In genomic region chr4:149045885-149046284, GRCm38 (mm10) we compare ENCODE assay signal across 17 mouse cellular contexts. TPM values are rescaled to one million over a fixed set of nuclear protein-coding genes. Genes with fewer than 3 reads are reported as not detected.
DNase-seq lines count a peak whose midpoint lies in the region; ATAC-seq and TF ChIP-seq lines count a peak whose summit lies in the region.
"Had no signal": no experiment of that assay in that cellular context is flagged by ENCODE, and none has a peak within 500 bp of the region (broad histone marks: within the 10 kb centered on the region; RNA-seq: fewer than 3 reads in every experiment).

No protein-coding gene starts in this region.

- peaks cover 7% of the 10 kb centered on the region; the same call in 1 of the 2 replicates for H3K36me3 ChIP-seq in heart, postnatal 0 days (replicated peaks; ENCODE audit: control insufficient read depth, insufficient read depth, low read length)
- H3K36me3 ChIP-seq in E14TG2a.4 (ENCODE audit: insufficient read depth, low read length) (peaks cover 15% of the 10 kb centered on the region), MEL (ENCODE audit: control insufficient read depth in 1 of 2, insufficient read depth in 2 of 2, low read length in 2 of 2) (peaks cover 0 to 11% of the 10 kb centered on the region in 2 experiments; a peak in 3 of 4 replicates)
- H3K36me3 ChIP-seq in liver, embryonic 14.5 days (replicated peaks; ENCODE audit: control insufficient read depth, insufficient read depth, low read depth) = no peaks in the 10 kb centered on the region
- H3K36me3 ChIP-seq: embryonic facial prominence, embryonic 15.5 days had no signal

- peak overlapping the region; percentile 51 for H3K27ac ChIP-seq in heart, postnatal 0 days (ENCODE audit: low read depth)
- H3K27ac ChIP-seq in MEL (ENCODE audit: control insufficient read depth, low read depth, low read length) = no peak overlapping the region
- H3K27ac ChIP-seq in liver, embryonic 14.5 days = no peak overlapping the region
- H3K27ac ChIP-seq: embryonic facial prominence, embryonic 15.5 days; macrophage had no signal

- no peak for TF ChIP-seq CTCF in heart, postnatal 0 days (IDR thresholded peaks at IDR 0.05; ENCODE audit: low read depth)
- TF ChIP-seq CTCF in E14TG2a.4 (conservative IDR thresholded peaks at IDR 0.05; ENCODE audit: low read length) = no peak
- no peak for TF ChIP-seq CTCF in MEL (IDR thresholded peaks at IDR 0.05 in 2 of 3, conservative IDR thresholded peaks at IDR 0.05 in 1 of 3; ENCODE audit: control insufficient read depth in 1 of 3, insufficient read depth in 1 of 3, low read depth in 2 of 3, low read length in 3 of 3, poor library complexity in 1 of 3, severe bottlenecking in 1 of 3)
- no peak for TF ChIP-seq CTCF in liver, embryonic 14.5 days (IDR thresholded peaks at IDR 0.05; ENCODE audit: low read depth)

- no peak for DNase-seq in heart, postnatal 0 days (ENCODE audit: low spot score)
- DNase-seq in heart, postnatal 25 days (ENCODE audit: low spot score) = no peak
- peak; percentile 63 for DNase-seq in MEL (ENCODE audit: low read depth, low spot score)
- DNase-seq in liver, embryonic 14.5 days (ENCODE audit: low read depth in 3 of 3, low spot score in 3 of 3) = peak in 2 of 3 experiments; percentile 22 to 29
- no peak for DNase-seq in left cerebral cortex, postnatal 25 days (ENCODE audit: low spot score in 2 of 2)
- no peak for DNase-seq in cerebellum, adult 9-10 months
- no peak for DNase-seq in yolk sac, embryonic 10.5 days (ENCODE audit: low spot score)
- DNase-seq: cerebellum, postnatal 14 days; gastrocnemius, postnatal 10 days; kidney, postnatal 10 days; layer of hippocampus, postnatal 36 days; thymus, adult 2 months had no signal

- H3K27me3 ChIP-seq in heart, postnatal 0 days (ENCODE audit: control insufficient read depth, insufficient read depth, low read length) = no peaks in the 10 kb centered on the region
- H3K27me3 ChIP-seq in E14TG2a.4 (ENCODE audit: insufficient read depth, low read length) (no peaks in the 10 kb centered on the region), MEL (ENCODE audit: control insufficient read depth in 1 of 2, insufficient read depth in 2 of 2, low read length in 2 of 2) (no peaks in the 10 kb centered on the region)
- no peaks in the 10 kb centered on the region for H3K27me3 ChIP-seq in liver, embryonic 14.5 days (ENCODE audit: control insufficient read depth, insufficient read depth, low read length)
- H3K27me3 ChIP-seq: embryonic facial prominence, embryonic 15.5 days had no signal

- H3K4me1 ChIP-seq in heart, postnatal 0 days (ENCODE audit: control insufficient read depth, insufficient read depth) = peaks cover 38% of the 10 kb centered on the region
- peaks cover 62% of the 10 kb centered on the region for H3K4me1 ChIP-seq in E14TG2a.4 (replicated peaks; ENCODE audit: low read depth, low read length)
- H3K4me1 ChIP-seq in MEL (ENCODE audit: control insufficient read depth in 1 of 2, insufficient read depth in 2 of 2, low read length in 2 of 2) = peaks cover 4 to 10% of the 10 kb centered on the region in 2 experiments
- peaks cover 0 to 20% of the 10 kb centered on the region in 2 experiments; a peak in 2 of 4 replicates for H3K4me1 ChIP-seq in liver, embryonic 14.5 days (replicated peaks; ENCODE audit: control insufficient read depth in 2 of 2, insufficient read depth in 2 of 2, low read length in 1 of 2)

- intact Hi-C loops in heart, postnatal 25 days (cut with DNase I) = loop anchor here (5.0 kb wide), 3 partner anchors 89 to 304 kb away; partner anchors contain the start of gene Casz1
- intact Hi-C loops in left cerebral cortex, postnatal 25 days (cut with DNase I) = no loop called here

- H3K4me3 ChIP-seq in heart, postnatal 0 days (ENCODE audit: low read depth, low read length) = no peak overlapping the region
- H3K4me3 ChIP-seq in E14TG2a.4 (replicated peaks; ENCODE audit: low read length) (0 out of 2 replicates have a peak overlapping the region, but pooled peaks have one; percentile 10), MEL (ENCODE audit: control insufficient read depth in 1 of 2, insufficient read depth in 1 of 2, low read depth in 2 of 2, low read length in 2 of 2) (no peak overlapping the region)
- H3K4me3 ChIP-seq in liver, embryonic 14.5 days (ENCODE audit: insufficient read depth in 1 of 2, low read depth in 2 of 2, low read length in 2 of 2) = no peak overlapping the region
- H3K4me3 ChIP-seq: embryonic facial prominence, embryonic 15.5 days had no signal

- no peaks in the 10 kb centered on the region; the same call in 1 of the 2 replicates for H3K79me2 ChIP-seq in MEL (ENCODE audit: control insufficient read depth, insufficient read depth, low read length, poor library complexity)

- no peak overlapping the region for H3K4me2 ChIP-seq in heart, postnatal 0 days (ENCODE audit: low read depth, low read length)
- H3K4me2 ChIP-seq in liver, embryonic 14.5 days (ENCODE audit: low read depth) = no peak overlapping the region
- H3K4me2 ChIP-seq: embryonic facial prominence, embryonic 15.5 days had no signal

- no peaks in the 10 kb centered on the region for H3K9me3 ChIP-seq in heart, postnatal 0 days (replicated peaks; ENCODE audit: control insufficient read depth, low read length)
- H3K9me3 ChIP-seq in E14TG2a.4 (ENCODE audit: low read length) (no peaks in the 10 kb centered on the region), MEL (replicated peaks; ENCODE audit: insufficient read depth, low read length) (no peaks in the 10 kb centered on the region)
- no peaks in the 10 kb centered on the region for H3K9me3 ChIP-seq in liver, embryonic 14.5 days (ENCODE audit: control insufficient read depth, low read length)
- H3K9me3 ChIP-seq: embryonic facial prominence, embryonic 15.5 days had no signal

- TF ChIP-seq EP300 in heart, postnatal 0 days (IDR thresholded peaks at IDR 0.05; ENCODE audit: low read depth) = no peak
- no peak for TF ChIP-seq EP300 in MEL (IDR thresholded peaks at IDR 0.05; ENCODE audit: low read depth in 1 of 2, low read length in 2 of 2)
- TF ChIP-seq EP300 in liver, embryonic 14.5 days (IDR thresholded peaks at IDR 0.05; ENCODE audit: low read depth) = no peak

- WGBS in heart, postnatal 0 days = 22% methylated on average over 5 of the region's 5 CpGs
- WGBS in liver, embryonic 14.5 days (ENCODE audit: insufficient replicate concordance) = 16% methylated on average over 5 of the region's 5 CpGs

- TF ChIP-seq POLR2A in MEL (IDR thresholded peaks at IDR 0.05; ENCODE audit: control insufficient read depth in 1 of 2, insufficient read depth in 1 of 2, low read depth in 1 of 2, low read length in 2 of 2, poor library complexity in 1 of 2) = no peak

- ATAC-seq in heart, postnatal 0 days (ENCODE audit: insufficient read depth, low read depth) = no peak
- ATAC-seq in liver, embryonic 14.5 days (ENCODE audit: insufficient read depth) = peak; percentile 76; the same call in 1 of the 2 replicates
- ATAC-seq: forebrain, embryonic 14.5 days; midbrain, embryonic 16.5 days had no signal

- H3K9ac ChIP-seq in heart, postnatal 0 days (replicated peaks; ENCODE audit: low read depth, low read length) = 0 out of 2 replicates have a peak overlapping the region, but pooled peaks have one; percentile 2
- no peak overlapping the region; the same call in 1 of the 2 replicates for H3K9ac ChIP-seq in MEL (ENCODE audit: control insufficient read depth, low read depth, low read length, poor library complexity, severe bottlenecking)
- no peak overlapping the region for H3K9ac ChIP-seq in liver, embryonic 14.5 days (replicated peaks)
- H3K9ac ChIP-seq: embryonic facial prominence, embryonic 15.5 days had no signal

- TF ChIP-seq RAD21 in MEL (IDR thresholded peaks at IDR 0.05; ENCODE audit: low read depth, low read length) = no peak

TF ChIP-seq in MEL, 35 proteins besides CTCF, POLR2A, EP300 and RAD21:
- TF ChIP-seq BHLHE40 (IDR thresholded peaks at IDR 0.05; ENCODE audit: borderline replicate concordance, low read depth, low read length) (no peak), SIN3A (IDR thresholded peaks at IDR 0.05; ENCODE audit: low read length) (0 out of 2 replicates have a peak, but pooled peaks have one; percentile 26)
TF ChIP-seq in MEL: peak in this region for 1.

RNA-seq across cellular contexts. Expression of gene Pex14, which starts 53.8 kb away (rescaled TPM):
- total RNA-seq in heart, postnatal 0 days (2014; rRNA removed; ENCODE audit: low replicate concordance) = 43.9 and 49.2 TPM in 2 replicates
- polyA plus RNA-seq in heart, postnatal 0 days (2015; fragmentation: Nextera tagmentation; extraction: Ambion mirVana) = 35.4 and 38.1 TPM in 2 replicates
- total RNA-seq in heart, postnatal 25 days (2021) = 10 to 100 TPM; 19.4 to 20.1 TPM
- 38.3 and 39.4 TPM in 2 replicates for total RNA-seq in MEL (2012; rRNA removed)
- 10 to 100 TPM in 1 of 2 experiments, not detected in 1; 49.2 TPM for polyA plus RNA-seq in MEL (2012; ENCODE audit: insufficient read depth in 1 of 2, insufficient read length in 2 of 2, low read depth in 1 of 2, low replicate concordance in 2 of 2, missing spikeins in 1 of 2)
- polyA plus RNA-seq in liver, embryonic 14.5 days (2012; rRNA removed) = 11.4 and 12.2 TPM in 2 replicates
- 14.9 and 15.4 TPM in 2 replicates for polyA plus RNA-seq in liver, embryonic 14.5 days (2014; fragmentation: Nextera tagmentation; extraction: Ambion mirVana)
- total RNA-seq in left cerebral cortex, postnatal 25 days (2021) = 10 to 100 TPM; 45.5 to 47.0 TPM

RNA-seq across cellular contexts. Expression of gene Dffa, which starts 58.1 kb away (rescaled TPM):
- 13.3 and 20.8 TPM in 2 replicates for total RNA-seq in heart, postnatal 0 days (2014; rRNA removed; ENCODE audit: low replicate concordance)
- 22.9 and 26.2 TPM in 2 replicates for polyA plus RNA-seq in heart, postnatal 0 days (2015; fragmentation: Nextera tagmentation; extraction: Ambion mirVana)
- 10 to 100 TPM; 41.3 to 41.5 TPM for total RNA-seq in heart, postnatal 25 days (2021)
- 16.6 and 20.2 TPM in 2 replicates for total RNA-seq in MEL (2012; rRNA removed)
- polyA plus RNA-seq in MEL (2012; ENCODE audit: insufficient read depth in 1 of 2, insufficient read length in 2 of 2, low read depth in 1 of 2, low replicate concordance in 2 of 2, missing spikeins in 1 of 2) = 10 to 100 TPM in 1 of 2 experiments, not detected in 1; 33.0 TPM
- 11.2 and 13.1 TPM in 2 replicates for polyA plus RNA-seq in liver, embryonic 14.5 days (2012; rRNA removed)
- 13.2 and 13.6 TPM in 2 replicates for polyA plus RNA-seq in liver, embryonic 14.5 days (2014; fragmentation: Nextera tagmentation; extraction: Ambion mirVana)
- 10 to 100 TPM; 54.9 to 58.6 TPM for total RNA-seq in left cerebral cortex, postnatal 25 days (2021)

Comparison
In these comparisons a context has a peak if more than half of its experiments do, and no peak if none do; other contexts are left out.
1. DNase-seq: peak in MEL (single experiment) and liver, embryonic 14.5 days (2 of 3); none in heart, postnatal 0 days (single experiment), heart, postnatal 25 days (single experiment), left cerebral cortex, postnatal 25 days (0 of 2), cerebellum, adult 9-10 months (single experiment) and yolk sac, embryonic 10.5 days (single experiment).